ENCODE assay signal across 13 mouse cellular contexts in genomic region chr17:71097209-71097597, GRCm38 (mm10).
DNase-seq lines count a peak whose midpoint lies in the region; ATAC-seq lines count a peak whose summit lies in the region.
"Had no signal": no experiment of that assay in that cellular context is flagged by ENCODE, and none has a peak within 500 bp of the region (broad histone marks: within the 10 kb centered on the region; RNA-seq: fewer than 3 reads in every experiment).

No protein-coding gene starts in this region.

- 91% methylated on average over 6 of the region's 6 CpGs for whole genome bisulfite sequencing in kidney, embryonic 14.5 days
- 42% methylated on average over 6 of the region's 6 CpGs for WGBS in heart, embryonic 16.5 days

- peaks cover 12% of the 10 kb centered on the region for H3K4me1 ChIP-seq in kidney, embryonic 14.5 days (ENCODE audit: control insufficient read depth, insufficient read depth, low read length)
- peaks cover 33% of the 10 kb centered on the region for H3K4me1 ChIP-seq in heart, embryonic 16.5 days (ENCODE audit: control insufficient read depth, insufficient read depth, low read length)

- no peak overlapping the region for H3K4me2 ChIP-seq in kidney, embryonic 14.5 days (replicated peaks; ENCODE audit: low read depth, low read length)
- no peak overlapping the region for H3K4me2 ChIP-seq in heart, embryonic 16.5 days (ENCODE audit: low read depth, low read length)
- H3K4me2 ChIP-seq: lung, embryonic 15.5 days had no signal

- no peak overlapping the region for H3K4me3 ChIP-seq in kidney, embryonic 14.5 days (ENCODE audit: low read length)
- no peak overlapping the region for H3K4me3 ChIP-seq in heart, embryonic 16.5 days (ENCODE audit: low read length)
- H3K4me3 ChIP-seq: erythroblast, embryonic 14.5 days; lung, embryonic 15.5 days had no signal

- no peak for ATAC-seq in kidney, embryonic 14.5 days (ENCODE audit: low FRiP score, low TSS enrichment)
- ATAC-seq in heart, embryonic 16.5 days (replicated peaks; ENCODE audit: extremely low read depth, insufficient read depth, low FRiP score): no peak

- H3K9me3 ChIP-seq in kidney, embryonic 14.5 days (ENCODE audit: control insufficient read depth, low read length): no peaks in the 10 kb centered on the region
- H3K9me3 ChIP-seq in heart, embryonic 16.5 days (replicated peaks; ENCODE audit: control insufficient read depth, low read length): no peaks in the 10 kb centered on the region
- H3K9me3 ChIP-seq: G1E; lung, embryonic 15.5 days had no signal

- no peaks in the 10 kb centered on the region for H3K27me3 ChIP-seq in kidney, embryonic 14.5 days (ENCODE audit: control insufficient read depth, insufficient read depth, low read length)
- H3K27me3 ChIP-seq in heart, embryonic 16.5 days (ENCODE audit: control insufficient read depth, insufficient read depth, low read length): no peaks in the 10 kb centered on the region
- H3K27me3 ChIP-seq: lung, embryonic 15.5 days had no signal

- H3K9ac ChIP-seq in kidney, embryonic 14.5 days (ENCODE audit: low read depth, low read length): no peak overlapping the region
- H3K9ac ChIP-seq in heart, embryonic 16.5 days (ENCODE audit: low read length): no peak overlapping the region
- H3K9ac ChIP-seq: lung, embryonic 15.5 days had no signal

- DNase-seq in cerebellum, postnatal 10 days: peak; percentile 78 to 84
- DNase-seq in cerebellum, adult 11-12 months: no peak
- DNase-seq in kidney, adult 18-20 months: peak; percentile 77
- peak; percentile 84 to 92 for DNase-seq in kidney, postnatal 25 days
- no peak for DNase-seq in retina, postnatal 1 day
- no peak for DNase-seq in thymus, postnatal 0 days (ENCODE audit: low spot score)
- DNase-seq: midbrain, embryonic 14.5 days; spleen, adult 18-20 months had no signal

- no peak overlapping the region for H3K27ac ChIP-seq in kidney, embryonic 14.5 days (ENCODE audit: low read depth, low read length)
- H3K27ac ChIP-seq in heart, embryonic 16.5 days (ENCODE audit: low read length): peak overlapping the region; percentile 23; the same call in 1 of the 2 replicates
- H3K27ac ChIP-seq: lung, embryonic 15.5 days had no signal

- H3K36me3 ChIP-seq in kidney, embryonic 14.5 days (ENCODE audit: control insufficient read depth, insufficient read depth, low read length): no peaks in the 10 kb centered on the region
- peaks cover 40% of the 10 kb centered on the region for H3K36me3 ChIP-seq in heart, embryonic 16.5 days (ENCODE audit: control insufficient read depth, insufficient read depth)
- H3K36me3 ChIP-seq: G1E; lung, embryonic 15.5 days had no signal

Comparison
In these comparisons a context has a peak if more than half of its experiments do, and no peak if none do; other contexts are left out.
1. DNase-seq: peak in cerebellum, postnatal 10 days (2 of 2), kidney, adult 18-20 months (single experiment) and kidney, postnatal 25 days (2 of 2); none in cerebellum, adult 11-12 months (single experiment), retina, postnatal 1 day (single experiment) and thymus, postnatal 0 days (single experiment).